Mouse (Mus musculus) erythroblast, embryonic 14.5 days (primary cell): ENCODE measurements around the gene Rbms3. TPM values are rescaled to one million over a fixed set of nuclear protein-coding genes. Genes with fewer than 3 reads are reported as not detected.

Source experiments
- H3K27me3 ChIP-seq: 2 replicates; pipeline ENCODE4 v1.6.1; 2012; ENCODE audit warnings: inconsistent platforms; ENCODE audit not compliant: control insufficient read depth
- H3K36me3 ChIP-seq: 2 replicates; pipeline ENCODE4 v1.6.1; 2012; ENCODE audit warnings: mild to moderate bottlenecking, inconsistent platforms; ENCODE audit not compliant: control insufficient read depth
- H3K4me1 ChIP-seq: 2 replicates; pipeline ENCODE4 v1.6.1; 2012; ENCODE audit warnings: inconsistent platforms; ENCODE audit not compliant: control insufficient read depth
- H3K4me3 ChIP-seq: replicated peaks from 2 replicates; pipeline ENCODE3; 2012; ENCODE audit warnings: moderate library complexity, mild to moderate bottlenecking, inconsistent platforms
- H3K9me3 ChIP-seq: 2 replicates; pipeline ENCODE4 v1.6.1; 2012; ENCODE audit warnings: low read length, inconsistent platforms, mixed read lengths; ENCODE audit not compliant: control insufficient read depth
- GATA1 ChIP-seq: IDR thresholded peaks from 2 replicates; pipeline ENCODE4 v1.6.1; 2012; ENCODE audit warnings: low read length, inconsistent platforms, mixed read lengths
- TAL1 ChIP-seq: IDR thresholded peaks from 3 replicates; pipeline ENCODE4 v1.6.1; 2012; ENCODE audit warnings: low read length, inconsistent platforms, mixed read lengths
- polyA plus RNA-seq: library from polyadenylated mRNA; stranded (reverse); fragments of >175 nt; gene quantifications from 2 replicates; pipeline ENCODE4 v1.2.3, GENCODE M21; 2012

Rbms3 gene
- polyA plus RNA-seq, 1 experiment: not detected

DNA sequence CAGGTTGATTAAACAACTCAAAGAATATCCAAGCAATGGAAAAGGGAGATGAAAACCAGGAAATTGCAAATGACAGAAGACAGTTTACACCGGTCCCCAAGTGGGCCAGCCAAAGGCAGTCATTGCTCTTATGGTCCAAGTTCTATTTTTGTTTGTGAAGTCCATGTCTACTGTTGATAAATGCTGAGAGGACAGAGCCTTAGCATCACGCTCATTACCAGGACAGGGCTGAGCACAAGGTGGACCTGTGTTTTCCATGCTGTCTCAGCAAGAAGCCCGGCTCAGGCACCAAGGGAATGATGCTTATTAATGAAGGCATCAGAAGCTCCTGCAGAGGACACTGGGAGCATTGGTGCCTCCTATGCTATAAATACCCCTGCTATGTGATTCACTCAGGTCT, 618.9 kb downstream of the Rbms3 start:
- Histone ChIP-seq H3K4me3 (no peak overlapping the region), H3K36me3 (no peaks in the 10 kb centered on the region), H3K4me1 (no peaks in the 10 kb centered on the region), H3K9me3 (no peaks in the 10 kb centered on the region), H3K27me3 (no peaks in the 10 kb centered on the region)
- TF ChIP-seq TAL1 (no peak), GATA1 (no peak)

- no peaks in the 10 kb centered on the region for H3K4me1 ChIP-seq
- H3K36me3 ChIP-seq: no peaks in the 10 kb centered on the region
- H3K4me3 ChIP-seq: no peak overlapping the region
- no peaks in the 10 kb centered on the region for H3K9me3 ChIP-seq
- no peaks in the 10 kb centered on the region for H3K27me3 ChIP-seq
- no peak for TF ChIP-seq GATA1
- TF ChIP-seq TAL1: no peak
These were observed 621.5 kb downstream of the Rbms3 start for GRCm38 (mm10) chr9:117008194-117008593.

- Histone ChIP-seq H3K9me3 (peaks cover 3% of the 10 kb centered on the region; the same call in 1 of the 2 replicates), H3K4me3 (no peak overlapping the region), H3K36me3 (no peaks in the 10 kb centered on the region), H3K4me1 (no peaks in the 10 kb centered on the region), H3K27me3 (no peaks in the 10 kb centered on the region)
- TF ChIP-seq TAL1 (no peak), GATA1 (no peak)
These were observed 627.6 kb downstream of the Rbms3 start for GRCm38 (mm10) chr9:117002083-117002482.

- Histone ChIP-seq H3K27me3 (no peaks in the 10 kb centered on the region), H3K4me3 (no peak overlapping the region), H3K9me3 (peaks cover 3% of the 10 kb centered on the region; the same call in 1 of the 2 replicates), H3K36me3 (no peaks in the 10 kb centered on the region), H3K4me1 (no peaks in the 10 kb centered on the region)
- TF ChIP-seq TAL1 (no peak), GATA1 (no peak)
These were observed 630.5 kb downstream of the Rbms3 start for GRCm38 (mm10) chr9:116999186-116999585.

DNA sequence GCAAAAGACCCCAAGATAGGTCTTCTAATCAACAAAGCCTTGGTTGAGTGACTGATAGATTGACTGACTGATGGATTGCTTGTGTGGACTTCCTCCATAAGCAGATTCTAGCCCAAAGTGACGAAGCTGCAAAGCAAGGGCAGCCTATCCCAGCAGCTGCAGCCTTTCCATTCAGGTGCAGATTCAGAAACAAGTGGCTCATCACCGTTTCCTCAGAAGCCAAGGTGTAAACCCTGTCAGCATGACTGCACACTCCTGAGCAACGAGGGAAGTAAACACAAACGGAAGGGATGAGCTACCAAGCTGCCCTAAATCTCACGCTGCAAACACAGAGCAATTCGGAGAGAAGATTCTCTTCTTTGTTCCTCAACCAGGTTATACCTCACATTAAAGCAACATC, 639.4 kb downstream of the Rbms3 start:
- Histone ChIP-seq H3K36me3 (no peaks in the 10 kb centered on the region), H3K4me3 (no peak overlapping the region), H3K27me3 (no peaks in the 10 kb centered on the region), H3K4me1 (no peaks in the 10 kb centered on the region), H3K9me3 (peaks cover 3% of the 10 kb centered on the region; the same call in 1 of the 2 replicates)
- TF ChIP-seq GATA1 (no peak), TAL1 (no peak)

GRCm38 (mm10) chr9:116980801-116981200, 648.9 kb downstream of the Rbms3 start:
- H3K4me1 ChIP-seq: no peaks in the 10 kb centered on the region
- no peak for TF ChIP-seq TAL1
- H3K9me3 ChIP-seq: no peaks in the 10 kb centered on the region; the same call in 1 of the 2 replicates
- no peaks in the 10 kb centered on the region for H3K36me3 ChIP-seq
- no peak overlapping the region for H3K4me3 ChIP-seq
- no peaks in the 10 kb centered on the region for H3K27me3 ChIP-seq

- no peaks in the 10 kb centered on the region for H3K4me1 ChIP-seq
- H3K27me3 ChIP-seq: no peaks in the 10 kb centered on the region
- H3K4me3 ChIP-seq: no peak overlapping the region
- TF ChIP-seq TAL1 (no peak), GATA1 (no peak)
- H3K9me3 ChIP-seq: no peaks in the 10 kb centered on the region; the same call in 1 of the 2 replicates
- no peaks in the 10 kb centered on the region for H3K36me3 ChIP-seq
These were observed 652.3 kb downstream of the Rbms3 start for GRCm38 (mm10) chr9:116977428-116977827.

GRCm38 (mm10) chr9:116976575-116977408, 652.9 kb downstream of the Rbms3 start:
- Histone ChIP-seq H3K36me3 (no peaks in the 10 kb centered on the region), H3K4me3 (no peak overlapping the region), H3K4me1 (no peaks in the 10 kb centered on the region), H3K27me3 (no peaks in the 10 kb centered on the region), H3K9me3 (no peaks in the 10 kb centered on the region; the same call in 1 of the 2 replicates)
- TF ChIP-seq GATA1 (no peak), TAL1 (no peak)

- Histone ChIP-seq H3K27me3 (no peaks in the 10 kb centered on the region), H3K4me1 (no peaks in the 10 kb centered on the region), H3K4me3 (no peak overlapping the region), H3K36me3 (no peaks in the 10 kb centered on the region), H3K9me3 (no peaks in the 10 kb centered on the region; the same call in 1 of the 2 replicates)
- TF ChIP-seq TAL1 (no peak), GATA1 (no peak)
These were observed 654.4 kb downstream of the Rbms3 start for GRCm38 (mm10) chr9:116975269-116975668.

DNA sequence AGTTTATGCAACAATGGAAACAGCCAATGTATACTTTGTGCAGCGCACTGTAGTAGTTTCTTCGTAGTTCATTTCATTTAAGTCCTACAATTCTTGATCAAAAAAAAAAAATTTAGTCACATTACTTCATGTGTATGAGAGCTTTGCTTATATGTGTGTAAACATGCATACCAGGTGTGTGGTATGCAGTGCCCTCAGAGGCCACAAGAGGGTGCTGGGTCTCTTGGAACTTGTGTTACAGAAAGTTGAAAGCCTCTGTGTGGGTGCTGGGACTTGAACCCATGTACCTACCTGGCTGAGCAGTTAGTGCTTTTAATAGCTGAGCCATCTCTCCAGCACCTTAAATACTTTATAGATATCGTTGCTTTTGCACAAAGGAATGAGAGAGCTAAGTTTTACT, 655.6 kb downstream of the Rbms3 start:
- no peak overlapping the region for H3K4me3 ChIP-seq
- no peaks in the 10 kb centered on the region for H3K36me3 ChIP-seq
- no peaks in the 10 kb centered on the region for H3K4me1 ChIP-seq
- no peak for TF ChIP-seq GATA1
- TF ChIP-seq TAL1: no peak
- H3K9me3 ChIP-seq: peaks cover 3% of the 10 kb centered on the region; the same call in 1 of the 2 replicates
- H3K27me3 ChIP-seq: no peaks in the 10 kb centered on the region
